Comparison of ENCODE assay signal across 10 mouse cellular contexts in genomic region chr8:123071176-123071575, GRCm38 (mm10). TPM values are rescaled to one million over a fixed set of nuclear protein-coding genes. Genes with fewer than 3 reads are reported as not detected.
DNase-seq lines count a peak whose midpoint lies in the region.
"Had no signal": no experiment of that assay in that cellular context is flagged by ENCODE, and none has a peak within 500 bp of the region (broad histone marks: within the 10 kb centered on the region; RNA-seq: fewer than 3 reads in every experiment).

No protein-coding gene starts in this region.

- intact Hi-C loops in heart, postnatal 14 days (cut with DNase I), result no loop called here

- peak; percentile 33 to 54 for DNase-seq in cerebellum, postnatal 10 days
- DNase-seq in cerebellum, adult 18-20 months, result no peak
- peak; percentile 17 to 38 for DNase-seq in kidney, postnatal 4 days
- DNase-seq in kidney, adult 18-20 months, result no peak
- DNase-seq in 3T3-L1 (ENCODE audit: low read depth, low spot score), result peak; percentile 82
- peak; percentile 54 to 55 for DNase-seq in heart, postnatal 14 days
- no peak for DNase-seq in frontal cortex, adult 2 months (ENCODE audit: extremely low spot score in 1 of 2, low spot score in 1 of 2)
- no peak for DNase-seq in cerebellum, adult 8-10 months
- DNase-seq: cerebellum, adult 11-12 months; thymus, adult 2 months had no signal

RNA-seq across cellular contexts. Expression of gene Spg7, which starts 8.4 kb away (rescaled TPM):
- 10 to 100 TPM; 75.5 to 76.9 TPM for total RNA-seq in heart, postnatal 14 days (2021)
- polyA plus RNA-seq in frontal cortex, adult 2 months (2012; rRNA removed), result 90.1 and 103 TPM in 2 replicates

RNA-seq across cellular contexts. Expression of gene Ankrd11, which starts 29.1 kb away (rescaled TPM):
- total RNA-seq in heart, postnatal 14 days (2021), result 10 to 100 TPM; 75.3 to 80.8 TPM
- polyA plus RNA-seq in frontal cortex, adult 2 months (2012; rRNA removed), result 97.3 and 101 TPM in 2 replicates

RNA-seq across cellular contexts. Expression of gene Rpl13, which starts 31.0 kb away (rescaled TPM):
- 100 to 1,000 TPM; 426 to 446 TPM for total RNA-seq in heart, postnatal 14 days (2021)
- polyA plus RNA-seq in frontal cortex, adult 2 months (2012; rRNA removed), result 1,060 and 1,106 TPM in 2 replicates

RNA-seq across cellular contexts. Expression of gene Cpne7, which starts 46.0 kb away (rescaled TPM):
- under 1 TPM; 0.31 to 0.39 TPM for total RNA-seq in heart, postnatal 14 days (2021)
- polyA plus RNA-seq in frontal cortex, adult 2 months (2012; rRNA removed), result 145 and 196 TPM in 2 replicates

Comparison
In these comparisons a context has a peak if more than half of its experiments do, and no peak if none do; other contexts are left out.
1. DNase-seq: peak in cerebellum, postnatal 10 days (2 of 2), kidney, postnatal 4 days (2 of 2), 3T3-L1 (single experiment) and heart, postnatal 14 days (2 of 2); none in cerebellum, adult 18-20 months (0 of 2), kidney, adult 18-20 months (single experiment), frontal cortex, adult 2 months (0 of 2) and cerebellum, adult 8-10 months (single experiment).